Mouse (Mus musculus): Measurements from ENCODE around the gene Lrrc73.

Lrrc73 gene

GRCm38 (mm10) chr17:46253452-46254084 is at the start of gene Lrrc73:
Gene Lrrc73 (plus strand): TSS chr17:46253531.
- peak; percentile 85 to 92 for DNase-seq

- peak in 1 of 2 experiments; percentile 46 for DNase-seq
Observed at GRCm38 (mm10) chr17:46206676-46207075, 46.7 kb upstream of the Lrrc73 start.

GRCm38 (mm10) chr17:46210550-46210949 is 42.8 kb upstream of the Lrrc73 start:
- DNase-seq: peak in 1 of 2 experiments; percentile 30

GRCm38 (mm10) chr17:46221601-46222000 is 31.7 kb upstream of the Lrrc73 start:
- no peak for DNase-seq

- DNase-seq: no peak
Observed at GRCm38 (mm10) chr17:46227576-46227975, 25.8 kb upstream of the Lrrc73 start.

- no peak for DNase-seq
Observed at GRCm38 (mm10) chr17:46236067-46236466, 17.3 kb upstream of the Lrrc73 start.

- no peak for DNase-seq
Observed at GRCm38 (mm10) chr17:46237079-46237478, 16.3 kb upstream of the Lrrc73 start.

GRCm38 (mm10) chr17:46237480-46237879 is 15.9 kb upstream of the Lrrc73 start:
- no peak for DNase-seq

GRCm38 (mm10) chr17:46239516-46240114 is 13.7 kb upstream of the Lrrc73 start:
- DNase-seq: no peak

GRCm38 (mm10) chr17:46241471-46241870 is 11.9 kb upstream of the Lrrc73 start:
- no peak for DNase-seq

GRCm38 (mm10) chr17:46242274-46242673 is 11.1 kb upstream of the Lrrc73 start:
- no peak for DNase-seq

- DNase-seq: no peak
Observed at GRCm38 (mm10) chr17:46242993-46243392, 10.3 kb upstream of the Lrrc73 start.

GRCm38 (mm10) chr17:46243624-46244023 is 9.7 kb upstream of the Lrrc73 start:
- DNase-seq: peak in 1 of 2 experiments; percentile 56

- DNase-seq: no peak
Observed at GRCm38 (mm10) chr17:46244579-46244978, 8.8 kb upstream of the Lrrc73 start.

GRCm38 (mm10) chr17:46247512-46248188 is 5.7 kb upstream of the Lrrc73 start, which contains the start of the genes Polr1c and Yipf3:
Gene Polr1c (minus strand): TSS chr17:46248054.
Gene Yipf3 (plus strand): TSS chr17:46248080.
- peak; percentile 95 to 96 for DNase-seq

- no peak for DNase-seq
Observed at GRCm38 (mm10) chr17:46248189-46248522, 5.2 kb upstream of the Lrrc73 start.

GRCm38 (mm10) chr17:46251174-46251573 is 2.2 kb upstream of the Lrrc73 start:
- DNase-seq: no peak

GRCm38 (mm10) chr17:46252571-46253451 is 520 bp upstream of the Lrrc73 start:
- no peak for DNase-seq

- no peak for DNase-seq
Observed at GRCm38 (mm10) chr17:46254106-46254505, 775 bp downstream of the Lrrc73 start.

GRCm38 (mm10) chr17:46255147-46255546 is 1.8 kb downstream of the Lrrc73 start:
- no peak for DNase-seq

GRCm38 (mm10) chr17:46258279-46259053 is 5.1 kb downstream of the Lrrc73 start:
- DNase-seq: no peak

- no peak for DNase-seq
Observed at GRCm38 (mm10) chr17:46259675-46260074, 6.3 kb downstream of the Lrrc73 start.

All from kidney, adult 8-10 months (tissue).